Mouse (Mus musculus) cerebellum, adult 11 months (tissue): ENCODE measurements around the gene Nox1.
A peak's percentile ranks its signal among the peaks of the same experiment; 100 is the strongest.

Experiments
- DNase-seq: peaks from one replicate; pipeline ENCODE4 v3.0.0; 2022

Nox1 gene

DNA sequence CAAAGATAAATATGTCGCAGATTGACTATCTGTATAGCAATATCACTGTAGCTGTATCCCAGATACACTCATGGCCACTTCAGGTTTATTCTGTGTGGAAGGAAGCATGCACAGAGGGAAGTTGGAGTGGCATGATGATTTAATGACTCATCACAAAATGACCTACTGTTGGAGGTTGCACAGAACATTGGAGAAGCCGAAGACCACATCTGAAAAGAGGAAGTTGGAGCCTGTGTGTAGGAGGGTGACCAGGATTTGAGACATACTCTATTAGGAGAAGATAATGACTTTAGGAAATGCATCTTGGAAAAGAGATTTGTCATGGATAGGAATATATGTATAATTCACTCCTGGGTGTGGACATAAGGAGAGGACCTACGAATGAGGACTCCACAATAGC is 105.3 kb downstream of the Nox1 start:
- DNase-seq, result no peak

DNA sequence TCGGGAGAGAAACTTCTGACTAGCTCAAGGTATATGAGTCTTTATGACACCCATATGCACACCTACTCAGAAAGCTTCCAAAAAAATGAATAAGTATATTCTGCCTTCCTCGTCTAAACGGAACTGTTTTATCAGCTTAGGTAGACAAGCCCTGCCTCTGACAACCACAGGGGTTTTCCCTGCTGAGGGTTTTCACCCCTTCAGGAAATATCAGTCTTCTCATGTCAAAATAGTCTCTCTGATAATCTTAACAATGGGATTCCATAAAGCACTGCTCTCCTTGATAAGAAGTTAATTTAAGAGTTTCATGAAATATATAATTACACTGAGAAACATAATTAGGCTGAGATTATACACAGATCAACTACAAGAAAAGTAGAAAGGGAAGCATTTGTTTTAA is 110.0 kb downstream of the Nox1 start:
- DNase-seq, result no peak

DNA sequence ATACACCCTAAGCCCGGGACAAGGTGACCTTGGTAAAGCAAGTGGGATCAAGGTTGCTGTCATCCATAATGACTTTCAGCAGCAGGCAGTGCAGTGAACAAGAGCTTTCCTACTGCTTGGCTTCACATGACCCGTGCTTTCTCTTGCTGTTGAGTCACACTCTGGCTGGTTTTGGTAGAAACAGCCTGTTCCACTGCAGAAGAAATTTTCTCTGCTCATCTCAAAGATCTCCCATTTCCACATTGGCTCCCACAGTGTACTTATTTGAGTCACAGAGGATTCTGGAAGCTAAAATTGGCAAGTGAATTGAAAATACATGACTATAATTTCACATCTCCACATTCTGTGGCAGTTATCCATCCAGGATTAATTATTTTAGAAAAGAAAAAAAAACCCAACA is 119.1 kb downstream of the Nox1 start:
- no peak for DNase-seq

DNA sequence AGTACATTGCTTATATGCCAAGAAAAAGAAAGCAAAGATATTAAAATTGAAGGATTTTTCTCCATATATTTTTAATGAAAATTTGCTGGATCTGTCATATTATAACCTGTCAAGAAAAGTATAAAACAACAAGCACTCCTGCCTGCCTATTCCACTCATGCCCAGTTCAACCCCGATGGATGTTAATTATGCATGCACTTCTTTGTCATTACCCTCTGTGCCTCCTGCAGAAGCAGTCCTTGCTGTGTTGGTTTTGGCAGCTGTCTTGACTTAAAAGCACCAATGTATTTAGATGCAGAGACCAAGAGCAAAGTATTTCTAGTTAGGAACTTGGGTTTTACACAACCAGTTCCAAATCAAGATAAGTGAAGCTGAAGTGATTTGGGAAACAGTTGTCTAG is 136.3 kb downstream of the Nox1 start:
- DNase-seq, result no peak

DNA sequence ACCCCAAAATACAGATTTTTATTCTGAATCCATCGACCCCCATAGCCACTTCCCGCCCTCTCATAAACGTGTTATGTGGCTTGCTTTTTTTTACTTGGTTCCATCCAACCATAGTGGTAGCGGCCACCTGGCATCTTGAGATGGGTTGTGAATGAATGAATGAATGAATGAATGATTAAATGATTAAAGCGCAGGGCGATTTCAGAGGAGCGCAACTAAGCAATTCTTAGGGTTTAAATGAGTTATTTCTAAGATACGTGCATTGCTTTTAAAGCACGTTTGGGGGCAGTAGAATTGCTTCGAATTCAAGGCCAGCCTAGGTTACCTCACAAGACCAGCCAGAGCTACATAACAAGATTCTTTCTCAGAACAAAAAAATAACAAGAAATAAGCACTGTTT is 162.0 kb downstream of the Nox1 start:
- peak; percentile 15 for DNase-seq

DNA sequence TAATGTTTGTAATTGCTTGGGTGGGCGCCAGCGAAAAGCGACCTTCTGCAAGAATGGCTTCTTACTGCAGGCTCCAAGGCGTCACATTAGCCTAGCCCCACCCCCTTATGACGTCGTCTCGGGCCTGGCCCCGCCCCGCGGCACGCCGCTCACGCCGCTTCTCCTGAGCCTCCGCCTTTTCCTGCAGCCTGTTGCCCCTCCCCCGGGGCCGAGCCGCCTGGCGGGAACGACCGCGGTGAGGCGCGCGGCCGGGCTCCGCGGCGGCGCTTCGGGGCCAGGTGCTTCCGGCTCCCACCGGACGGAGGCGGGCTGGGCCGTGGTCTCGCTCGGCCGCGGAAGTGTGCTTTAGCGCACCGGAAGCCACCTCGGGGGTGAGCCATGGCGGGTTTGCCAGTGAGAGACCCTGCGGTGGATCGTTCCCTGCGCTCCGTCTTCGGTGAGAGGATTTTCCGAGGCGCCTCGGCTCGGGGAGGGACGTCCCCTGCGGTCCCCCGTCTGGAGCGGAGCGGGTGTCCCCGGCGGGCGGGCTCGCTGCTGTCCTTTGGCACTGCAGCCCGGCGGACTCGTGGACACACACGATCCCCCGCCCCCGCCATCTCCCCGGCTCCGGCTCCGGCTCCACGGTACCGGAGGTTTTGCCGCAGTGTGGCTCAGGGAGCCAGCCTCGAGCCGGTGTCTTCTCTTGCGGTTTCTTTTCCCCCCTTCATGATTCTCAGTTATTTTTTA is 162.6 kb downstream of the Nox1 start, which contains the start of gene Cstf2:
TSS of gene Cstf2 (plus strand) at position 201 of the 726 bp plus-strand sequence.
- DNase-seq, result peak; percentile 94

DNA sequence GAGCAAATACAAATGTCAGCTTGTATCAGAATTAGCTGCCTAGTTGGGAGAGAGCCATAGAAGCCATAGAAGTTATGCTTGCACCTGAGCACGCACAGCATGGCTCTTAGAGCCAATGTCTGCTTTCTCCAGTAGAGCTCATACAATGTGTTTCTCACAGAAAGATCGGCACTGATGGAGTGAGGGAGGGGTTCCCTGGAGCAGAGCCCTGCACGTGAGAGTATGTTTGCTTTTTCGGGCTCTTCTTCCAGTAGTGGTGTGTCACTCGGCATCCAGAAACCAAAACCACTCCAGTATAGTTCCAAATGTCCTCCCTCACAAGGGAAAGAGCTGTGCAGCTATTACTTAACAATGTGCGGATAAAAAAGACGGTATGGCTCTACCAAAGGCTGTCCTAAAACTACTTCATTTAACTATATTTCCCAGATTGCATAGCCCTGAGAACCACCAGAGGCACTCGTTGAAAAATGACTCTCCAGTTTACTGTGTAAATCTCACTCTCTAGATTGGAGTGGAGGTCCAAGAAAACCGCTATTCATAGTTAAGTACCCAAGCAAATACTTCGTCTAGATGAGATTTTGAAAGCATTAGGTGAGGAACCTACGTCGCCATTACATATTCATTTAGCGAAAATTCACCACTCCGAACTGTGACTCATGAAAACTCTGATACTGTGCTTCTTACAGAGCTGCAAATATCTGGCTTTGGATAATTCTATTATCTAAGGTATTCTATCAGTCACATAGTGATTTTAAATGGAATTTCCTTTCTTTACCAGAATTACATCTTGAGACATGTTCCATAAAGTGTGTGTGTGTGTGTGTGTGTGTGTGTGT is 163.5 kb downstream of the Nox1 start:
- no peak for DNase-seq

DNA sequence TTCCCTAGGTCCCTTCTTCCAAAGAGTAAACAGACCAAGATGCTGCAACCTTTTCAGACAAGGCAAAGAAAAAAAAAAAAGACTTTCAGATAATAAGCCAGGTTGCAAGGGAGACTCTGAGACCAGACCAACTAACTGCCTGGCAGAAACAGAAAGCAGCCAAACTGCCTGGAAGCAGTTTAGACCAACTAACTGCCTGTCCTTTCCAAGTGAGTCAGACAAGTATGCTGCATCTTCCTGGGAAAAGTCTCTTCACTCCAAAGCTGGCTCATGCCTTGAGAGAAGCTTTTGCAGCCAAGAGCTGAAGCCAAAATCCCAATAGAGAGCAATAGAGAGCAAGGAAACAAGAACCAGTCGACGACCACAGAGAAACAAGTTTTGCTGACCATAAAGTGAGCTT is 164.9 kb downstream of the Nox1 start:
- DNase-seq, result no peak

DNA sequence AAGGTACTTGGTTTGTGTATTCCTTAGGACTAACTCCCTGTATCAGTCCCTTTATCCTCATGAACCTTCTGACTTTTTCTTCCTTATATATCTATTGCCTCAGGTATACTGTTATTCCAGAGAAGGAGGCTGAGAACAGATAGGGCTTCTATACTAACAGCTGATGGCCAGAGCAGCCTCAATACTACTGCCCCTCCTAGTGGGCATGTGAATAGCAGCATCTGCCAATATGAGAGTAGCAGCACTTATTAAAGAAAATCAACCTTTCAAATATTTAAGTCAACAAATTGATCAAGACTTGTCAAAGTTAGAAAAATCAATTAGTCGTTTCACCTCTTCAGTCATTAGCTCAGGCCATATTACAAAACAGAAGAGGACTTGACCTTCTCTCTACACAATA is 172.8 kb downstream of the Nox1 start:
- no peak for DNase-seq
